Mouse (Mus musculus): ENCODE measurements around the gene S100a1.

Gene S100a1

DNA sequence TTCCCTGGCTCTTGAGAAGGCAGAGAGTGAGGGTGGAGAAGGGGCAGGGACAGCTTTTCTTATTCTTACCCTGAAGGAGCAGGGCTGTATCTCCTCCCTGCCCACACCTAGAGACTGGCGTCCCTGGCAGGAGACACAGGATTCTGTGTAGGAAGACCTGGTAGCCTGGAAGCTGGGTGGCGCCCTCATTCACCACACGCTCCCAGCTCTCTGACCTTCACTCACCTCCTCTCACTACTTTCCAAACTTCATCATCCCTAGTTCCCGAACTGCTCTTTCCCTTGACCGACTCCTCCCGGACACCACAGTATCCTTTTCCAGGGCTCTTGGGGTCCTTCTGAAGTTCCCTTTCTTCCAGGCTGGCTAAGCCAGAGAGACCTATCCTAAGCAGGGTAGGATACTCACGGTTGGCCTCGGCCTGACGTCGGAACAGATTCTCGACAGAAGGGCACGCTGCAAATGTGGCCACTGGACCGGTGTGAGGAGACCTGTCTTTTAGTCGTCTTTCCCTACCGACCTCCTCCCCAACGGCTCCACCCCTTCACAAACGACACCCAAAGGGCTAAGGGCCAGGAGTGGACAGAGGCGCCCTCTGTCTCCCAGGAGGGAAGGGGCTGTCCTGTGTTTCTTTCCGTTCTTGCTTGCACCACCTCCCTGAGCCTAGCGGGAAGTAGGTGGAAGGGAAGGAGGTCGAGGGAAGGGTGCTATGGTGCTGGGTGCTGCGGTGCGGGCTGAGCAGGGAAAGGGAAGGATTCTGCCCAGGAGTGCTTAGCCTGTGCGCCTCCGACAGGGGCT, at the start of gene S100a1, which contains the start of gene S100a13:
Gene S100a1 (minus strand): TSS at position 597 of the 795 bp plus-strand sequence.
Gene S100a13 (plus strand): TSS at position 640 of the 795 bp plus-strand sequence.
- DNase-seq: peak; percentile 58

DNA sequence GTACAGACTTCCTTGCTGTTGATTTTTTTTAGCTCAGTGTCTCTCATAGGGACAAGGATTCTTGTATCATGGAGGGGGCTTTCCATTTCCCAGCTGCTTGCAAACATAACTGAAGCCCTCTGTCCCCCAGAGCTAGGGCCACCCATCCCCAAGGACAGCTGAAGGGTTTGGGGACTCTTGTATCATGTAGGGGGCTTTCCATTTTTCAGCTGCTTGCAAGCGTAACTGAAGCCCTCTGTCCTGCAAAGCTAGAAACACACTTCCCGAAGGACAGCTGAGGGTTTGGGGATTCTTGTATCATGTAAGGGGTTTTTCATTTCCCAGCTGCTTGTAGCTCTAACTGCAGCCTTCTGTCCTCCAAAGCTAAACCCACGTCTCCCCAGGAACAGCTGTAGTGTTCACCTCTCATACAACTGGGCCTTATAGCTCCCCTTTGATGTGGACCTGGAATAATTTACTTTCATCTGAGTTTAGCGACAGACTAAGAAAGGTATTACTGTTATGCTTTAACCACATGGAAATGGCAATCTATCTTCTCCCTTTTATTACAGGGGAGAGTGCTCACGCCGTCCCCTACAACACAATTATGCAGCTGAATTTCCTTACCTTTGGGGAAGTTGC, 45.9 kb upstream of the S100a1 start, which contains the start of gene S100a3:
Gene S100a3 (plus strand): TSS at position 571 of the 621 bp plus-strand sequence.
- DNase-seq: no peak

DNA sequence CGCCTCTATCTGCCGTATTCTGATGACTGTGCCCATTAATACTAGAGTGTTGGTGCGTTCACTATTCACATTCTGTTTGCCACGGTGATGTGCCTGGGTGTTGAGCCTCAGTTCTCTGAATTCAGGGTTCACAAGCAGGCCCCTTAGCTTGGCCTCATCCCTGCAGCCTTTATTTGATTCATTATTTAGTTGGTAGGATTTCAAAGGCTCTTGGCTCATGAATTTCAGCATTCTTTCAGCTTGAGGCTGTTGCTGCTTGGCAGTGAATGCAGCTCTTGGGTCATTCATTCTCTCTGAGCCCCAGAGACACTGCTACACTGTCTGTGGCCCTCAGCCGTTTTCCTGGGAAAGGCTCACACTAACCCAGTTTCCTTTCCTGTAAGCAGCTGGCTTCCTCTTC, 41.8 kb upstream of the S100a1 start:
- DNase-seq: peak; percentile 72

DNA sequence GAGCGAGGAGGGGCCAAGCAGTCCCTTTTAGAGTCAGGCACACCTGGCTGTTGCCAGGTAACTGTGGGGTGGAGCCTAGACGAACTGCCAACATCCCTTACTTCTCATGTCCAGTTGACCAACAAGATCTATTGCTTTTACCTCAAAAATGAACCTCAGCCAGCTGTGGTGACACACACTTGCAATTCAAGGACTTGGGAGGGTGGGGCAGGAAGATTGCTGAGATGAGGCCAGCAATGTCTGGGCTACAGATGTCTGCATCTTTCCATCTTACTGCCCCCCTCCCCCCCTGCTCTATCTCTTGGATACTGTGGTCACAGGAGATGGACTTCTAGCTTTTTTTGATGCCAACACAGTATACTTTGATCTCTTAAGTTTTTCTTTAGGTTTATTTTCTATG, 38.0 kb upstream of the S100a1 start:
- no peak for DNase-seq

DNA sequence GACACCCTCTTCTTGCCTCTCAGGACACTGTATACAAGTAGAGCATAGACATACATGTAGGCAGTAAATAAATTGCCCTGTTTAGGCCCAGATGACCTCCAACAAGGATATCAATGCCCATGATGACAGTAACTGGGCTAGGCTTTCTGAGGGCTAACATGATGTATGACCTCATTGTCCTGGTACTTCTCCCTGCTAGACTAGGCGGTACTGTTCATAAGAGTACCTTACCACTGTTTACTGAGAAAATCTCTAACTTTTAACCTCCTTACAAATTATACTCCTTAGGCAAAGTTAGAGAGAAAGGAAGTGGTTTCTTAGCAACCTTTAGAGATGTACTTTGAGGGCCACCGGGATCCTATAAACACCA, 36.2 kb upstream of the S100a1 start:
- no peak for DNase-seq

DNA sequence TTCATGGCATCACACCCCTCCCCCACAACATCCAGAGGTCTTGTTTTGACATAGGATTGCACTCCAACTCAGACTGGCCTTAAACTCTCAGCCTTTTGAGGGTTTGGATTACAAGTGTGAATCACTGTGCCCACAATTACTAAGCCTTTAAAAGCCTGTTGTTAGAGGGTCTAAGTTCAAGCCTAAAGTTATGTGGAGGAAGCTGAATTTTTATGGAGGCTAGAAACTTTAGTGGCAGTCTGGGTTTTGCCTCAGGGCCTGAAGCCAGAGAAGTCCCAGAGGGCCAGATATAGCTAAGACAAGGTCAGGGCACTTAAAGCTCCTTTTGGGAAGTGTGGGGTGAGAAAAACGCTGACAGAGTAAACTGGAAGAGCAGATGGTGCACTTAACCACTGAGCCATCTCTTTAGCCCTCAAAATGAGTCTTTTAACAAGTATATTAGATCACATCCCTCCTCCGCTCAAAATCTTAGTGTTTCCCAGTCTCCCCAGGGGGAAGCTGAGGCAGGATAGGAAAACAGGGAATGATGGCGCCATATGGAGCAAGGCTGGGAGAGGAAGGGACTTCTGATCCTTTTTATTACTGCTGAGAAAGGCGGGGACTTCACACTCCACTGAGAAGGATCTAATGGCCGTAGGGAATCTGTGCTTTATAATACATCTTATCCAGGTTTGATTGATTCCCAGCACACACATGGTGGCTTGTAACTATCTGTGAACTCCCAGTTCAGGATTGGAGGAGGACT, 35.7 kb upstream of the S100a1 start:
- no peak for DNase-seq

DNA sequence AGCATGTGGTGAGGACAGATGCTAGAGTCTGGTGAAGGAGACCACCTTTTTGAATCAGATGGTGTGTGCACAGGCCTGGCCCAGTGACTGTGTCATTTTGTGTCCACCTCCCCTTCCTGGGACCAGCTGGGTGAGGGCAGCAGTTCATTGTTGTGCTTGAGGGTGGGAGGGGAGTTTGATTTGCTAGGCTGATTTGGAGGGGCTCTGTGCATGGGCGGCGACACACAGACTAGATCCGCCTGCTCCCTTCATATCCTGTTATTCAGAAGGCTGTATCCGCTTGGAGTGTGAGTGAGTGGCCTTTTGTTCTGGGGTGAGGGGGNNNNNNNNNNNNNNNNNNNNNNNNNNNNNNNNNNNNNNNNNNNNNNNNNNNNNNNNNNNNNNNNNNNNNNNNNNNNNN, 26.7 kb upstream of the S100a1 start:
- DNase-seq: peak; percentile 76

DNA sequence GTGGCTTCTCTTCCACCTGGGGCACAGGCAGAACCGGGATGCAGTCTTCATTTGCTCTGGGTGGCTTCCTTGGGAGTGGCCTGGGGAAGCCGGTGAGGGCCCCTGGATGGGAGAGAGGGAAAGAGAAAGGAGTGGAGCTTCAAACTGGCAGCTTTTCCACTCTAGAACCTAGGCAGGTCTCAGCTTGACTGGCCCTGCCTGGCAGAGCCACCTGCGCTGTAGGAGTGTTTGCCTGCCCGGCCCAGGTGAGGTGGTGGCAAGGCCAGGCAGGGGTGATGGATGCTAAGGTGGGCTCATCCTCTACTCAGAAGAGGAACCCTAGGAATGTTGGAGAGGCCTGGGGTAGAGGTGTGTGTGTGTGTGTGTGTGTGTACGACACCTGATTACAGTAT, 23.7 kb upstream of the S100a1 start:
- no peak for DNase-seq

DNA sequence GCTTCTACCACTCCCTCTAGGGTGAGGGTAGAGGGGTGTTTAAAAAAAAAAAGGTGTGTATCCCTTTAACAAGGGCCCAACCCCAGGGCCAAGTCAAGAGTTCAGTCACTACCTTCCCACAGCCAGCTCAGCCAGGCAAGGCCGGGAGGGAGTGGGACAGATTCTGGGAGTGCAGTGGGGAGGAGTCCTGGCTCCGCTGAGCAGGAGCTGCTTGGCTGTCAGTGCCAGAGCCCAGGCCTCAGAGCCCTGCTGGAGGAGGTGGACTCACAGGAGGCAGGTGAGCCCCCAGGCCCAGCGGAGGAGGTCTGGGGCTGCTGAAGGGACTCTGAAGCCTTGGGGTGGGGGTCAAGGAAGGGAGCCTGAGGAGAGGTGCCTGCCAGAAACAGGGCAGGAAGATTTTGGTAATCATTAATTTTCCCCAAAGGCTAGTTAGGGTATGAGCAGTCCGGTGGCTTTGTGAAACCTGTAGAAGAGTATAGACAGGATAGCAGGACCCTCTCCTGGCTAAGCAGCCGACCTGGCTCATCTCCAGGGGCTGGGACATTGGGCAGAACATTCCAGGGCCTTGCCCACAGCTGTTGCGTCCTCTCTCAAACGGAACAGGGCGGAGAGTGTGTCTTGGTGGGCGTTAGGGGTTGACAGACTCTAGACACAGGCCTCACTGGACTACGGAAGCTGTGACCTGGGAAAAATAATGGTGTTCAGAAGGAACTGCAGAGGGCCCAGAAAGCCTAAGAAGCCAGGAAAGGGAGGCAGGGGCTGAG, 23.1 kb upstream of the S100a1 start, which contains the start of gene S100a16:
Gene S100a16 (plus strand): TSS at position 114 of the 764 bp plus-strand sequence.
- DNase-seq: peak; percentile 56

DNA sequence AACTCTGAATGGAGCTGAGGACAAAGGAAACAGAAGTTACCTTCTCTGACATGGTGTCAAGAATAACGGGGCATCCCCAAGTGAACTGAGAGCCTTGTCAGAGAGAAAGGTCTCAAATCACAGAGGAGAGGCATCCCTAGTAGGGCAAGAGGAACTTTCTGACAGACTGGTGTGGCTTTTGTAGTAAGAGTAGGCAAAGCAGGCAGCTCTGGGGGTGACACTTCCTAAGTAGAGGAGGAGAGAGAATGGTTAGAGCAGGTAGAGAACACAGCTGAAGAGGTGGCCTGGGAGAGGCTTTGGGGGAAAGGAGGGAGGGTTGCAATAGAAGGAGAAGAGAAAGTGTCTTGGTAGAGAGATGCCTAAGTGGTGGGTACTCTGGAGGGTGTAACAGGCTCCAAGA, 21.3 kb upstream of the S100a1 start:
- DNase-seq: no peak

DNA sequence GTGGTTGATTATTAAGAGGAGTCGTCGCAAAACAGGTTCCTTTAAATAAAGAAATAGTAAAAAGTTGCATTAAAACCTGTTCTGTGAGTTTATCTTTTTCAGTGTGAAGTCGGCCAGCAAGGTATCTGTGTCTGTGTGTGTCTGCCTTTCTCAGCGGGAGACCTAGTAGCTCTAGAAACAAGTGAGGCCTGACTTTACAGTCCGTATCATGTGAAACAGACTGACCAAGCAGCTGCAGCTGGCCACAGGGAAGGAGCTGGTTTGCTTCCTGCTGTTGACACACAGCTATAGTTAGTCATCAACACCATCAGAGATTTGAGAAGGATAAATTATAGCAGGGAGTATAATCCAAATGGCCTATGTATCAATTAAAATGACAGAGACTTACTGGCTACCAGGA, 17.5 kb upstream of the S100a1 start:
- no peak for DNase-seq

DNA sequence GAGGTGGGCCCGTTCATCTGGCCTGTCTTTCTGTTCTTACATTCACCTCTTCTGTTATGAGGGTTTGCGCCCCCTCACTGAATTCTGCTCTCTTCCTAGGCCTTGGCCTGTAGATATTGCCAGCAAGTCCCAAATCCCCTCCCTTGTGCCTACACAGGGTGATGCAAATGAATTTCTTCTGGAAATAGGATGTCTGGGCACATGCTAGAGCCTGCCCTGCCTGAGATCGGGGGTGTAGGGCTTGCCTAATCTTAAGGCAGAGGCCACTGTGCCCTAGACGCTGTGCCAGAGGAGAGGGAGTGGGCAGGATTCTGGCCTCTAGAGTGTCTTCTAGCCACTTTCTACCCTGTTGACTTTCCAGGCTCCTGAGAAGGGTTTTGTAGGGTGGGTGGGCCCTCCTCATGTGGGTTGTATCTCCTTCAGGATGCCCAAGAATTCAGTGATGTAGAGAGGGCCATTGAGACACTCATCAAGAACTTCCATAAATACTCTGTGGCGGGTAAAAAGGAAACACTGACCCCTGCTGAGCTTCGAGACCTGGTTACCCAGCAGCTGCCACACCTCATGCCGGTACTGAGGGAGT, 13.2 kb upstream of the S100a1 start:
- DNase-seq: no peak

DNA sequence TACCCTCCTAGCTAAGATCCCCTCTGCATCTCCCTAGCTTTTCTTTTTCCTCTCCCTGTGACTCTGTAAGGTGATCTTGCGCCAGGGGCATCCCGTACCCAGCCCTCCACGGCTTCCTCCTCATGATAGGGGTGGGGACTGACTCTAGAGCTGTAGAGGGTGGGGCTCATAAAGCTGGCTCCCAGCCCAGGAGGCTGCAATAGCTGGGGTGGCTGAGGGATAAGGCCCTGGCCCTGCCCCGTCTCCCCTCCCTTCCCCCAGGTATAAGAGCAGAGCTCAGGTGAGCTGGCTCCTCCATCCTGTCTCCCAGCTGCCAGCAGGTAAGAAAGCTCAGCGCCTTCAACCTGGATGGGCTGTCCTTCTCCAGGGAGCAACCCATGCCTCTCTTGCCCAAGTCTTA, 12.4 kb upstream of the S100a1 start, which contains the start of gene S100a14:
Gene S100a14 (plus strand): TSS at position 277 of the 400 bp plus-strand sequence.
- no peak for DNase-seq

DNA sequence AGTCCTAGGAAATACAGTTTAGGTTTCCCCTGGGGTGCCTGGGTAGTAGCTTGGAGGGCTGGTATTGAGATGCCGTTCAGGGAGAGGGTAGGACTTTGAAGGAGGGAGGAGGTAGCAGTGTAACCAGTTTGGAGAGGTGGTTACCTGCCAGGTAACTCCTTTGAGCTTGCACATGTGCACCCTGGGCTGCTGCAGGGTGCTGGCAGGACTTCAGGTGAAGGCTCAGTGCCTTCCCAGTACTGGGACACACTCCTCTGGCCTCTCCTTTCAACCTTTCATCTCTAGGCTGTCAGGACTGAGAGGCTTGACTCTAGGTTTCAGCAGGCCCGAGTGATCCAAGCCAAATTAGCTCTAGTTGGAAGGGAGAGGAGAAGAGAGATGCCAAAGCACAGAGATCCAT, 11.9 kb upstream of the S100a1 start:
- no peak for DNase-seq

DNA sequence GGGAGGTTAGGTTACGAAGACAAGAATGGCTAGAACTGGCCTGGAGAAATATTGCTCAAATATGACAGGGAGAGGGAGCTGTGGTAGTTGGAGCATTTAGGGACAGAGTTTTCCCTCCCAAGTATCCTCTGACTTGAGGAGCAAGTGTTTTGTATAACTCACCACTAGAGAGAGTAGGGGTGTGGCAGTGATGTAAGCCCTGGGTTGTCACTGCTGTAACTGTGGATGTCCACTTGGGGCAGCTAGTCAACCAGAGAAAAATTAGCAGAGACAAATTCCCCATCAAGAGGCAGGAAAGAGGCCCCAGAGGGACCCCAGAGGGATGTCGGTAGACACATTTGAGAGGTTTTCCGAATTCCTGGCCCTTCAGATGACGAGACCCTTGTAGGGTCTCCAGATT, 11.2 kb upstream of the S100a1 start:
- DNase-seq: peak; percentile 65

DNA sequence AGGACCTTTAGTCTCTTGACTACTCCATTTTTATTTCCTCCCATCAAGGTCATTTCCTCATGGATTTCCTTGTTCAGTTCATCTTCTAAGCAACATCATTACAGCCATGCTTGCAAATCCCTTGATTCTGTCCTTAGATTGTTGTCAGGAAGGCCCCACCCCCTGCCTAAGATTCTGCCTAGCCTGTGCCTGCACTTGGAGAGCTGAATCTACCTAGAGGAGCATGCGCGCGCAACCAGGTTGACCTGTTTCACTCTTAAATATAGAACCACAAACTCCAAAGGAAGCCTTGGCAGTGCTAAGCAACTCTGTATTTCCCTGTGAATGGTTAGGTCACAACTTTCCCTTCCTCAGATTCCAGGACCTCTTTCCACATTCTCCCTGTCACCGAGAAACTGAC, 3.5 kb upstream of the S100a1 start:
- DNase-seq: no peak

DNA sequence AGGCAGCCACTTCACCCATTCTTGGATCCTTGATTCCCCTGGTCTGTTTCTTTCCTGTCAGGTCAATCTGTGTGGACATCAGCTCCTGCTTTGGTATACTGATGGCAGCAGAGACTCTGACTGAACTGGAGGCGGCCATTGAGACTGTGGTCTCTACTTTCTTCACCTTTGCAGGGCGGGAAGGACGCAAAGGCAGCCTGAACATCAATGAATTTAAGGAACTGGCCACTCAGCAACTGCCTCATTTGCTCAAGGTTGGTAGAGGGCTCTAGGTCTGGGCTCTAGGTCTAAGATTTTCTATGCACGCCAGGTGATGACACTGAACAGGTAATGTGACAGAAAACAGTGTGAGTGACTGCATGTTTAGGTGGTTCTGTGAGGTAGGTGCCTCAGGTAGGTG, 1.6 kb upstream of the S100a1 start:
- DNase-seq: no peak

DNA sequence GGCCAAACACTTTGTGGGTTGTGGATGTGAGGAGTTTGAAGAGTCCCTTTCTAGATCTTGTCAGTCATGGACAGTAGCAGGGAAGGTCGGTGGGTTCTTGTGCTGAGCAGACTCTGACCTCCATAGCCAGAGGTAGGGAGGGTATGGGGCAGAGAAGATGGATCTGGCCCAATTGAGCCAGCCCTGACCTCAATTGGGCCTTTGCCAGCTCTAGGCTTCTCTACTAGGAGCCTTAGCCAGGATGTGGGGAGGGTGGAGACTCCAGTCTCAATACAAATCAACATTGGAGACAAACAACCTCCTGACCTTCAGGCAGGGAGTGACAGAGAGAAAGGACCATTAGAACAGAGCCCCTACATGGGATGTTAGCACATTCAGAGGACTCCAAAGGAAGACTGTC, 1.1 kb upstream of the S100a1 start:
- no peak for DNase-seq

DNA sequence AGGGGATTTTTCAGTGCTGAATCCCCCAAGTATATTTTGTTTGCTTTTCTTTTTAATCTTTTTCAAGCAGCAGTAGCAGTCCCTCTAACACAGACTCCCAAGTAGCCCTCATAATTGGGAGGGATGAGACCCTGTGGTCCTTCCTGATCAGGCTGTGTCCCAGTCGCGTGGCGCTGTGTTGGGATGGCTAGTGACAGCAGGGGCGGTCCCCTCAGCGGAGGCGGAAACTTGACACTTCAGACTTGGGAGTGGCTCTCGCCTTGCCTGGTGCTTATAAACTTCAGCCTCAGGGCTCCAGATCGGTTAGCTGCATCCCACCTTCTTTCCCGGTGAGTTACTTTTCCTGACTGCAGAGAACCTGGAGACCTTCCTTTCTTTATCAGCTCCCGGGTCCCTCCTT, 499 bp upstream of the S100a1 start:
- DNase-seq: peak; percentile 52

DNA sequence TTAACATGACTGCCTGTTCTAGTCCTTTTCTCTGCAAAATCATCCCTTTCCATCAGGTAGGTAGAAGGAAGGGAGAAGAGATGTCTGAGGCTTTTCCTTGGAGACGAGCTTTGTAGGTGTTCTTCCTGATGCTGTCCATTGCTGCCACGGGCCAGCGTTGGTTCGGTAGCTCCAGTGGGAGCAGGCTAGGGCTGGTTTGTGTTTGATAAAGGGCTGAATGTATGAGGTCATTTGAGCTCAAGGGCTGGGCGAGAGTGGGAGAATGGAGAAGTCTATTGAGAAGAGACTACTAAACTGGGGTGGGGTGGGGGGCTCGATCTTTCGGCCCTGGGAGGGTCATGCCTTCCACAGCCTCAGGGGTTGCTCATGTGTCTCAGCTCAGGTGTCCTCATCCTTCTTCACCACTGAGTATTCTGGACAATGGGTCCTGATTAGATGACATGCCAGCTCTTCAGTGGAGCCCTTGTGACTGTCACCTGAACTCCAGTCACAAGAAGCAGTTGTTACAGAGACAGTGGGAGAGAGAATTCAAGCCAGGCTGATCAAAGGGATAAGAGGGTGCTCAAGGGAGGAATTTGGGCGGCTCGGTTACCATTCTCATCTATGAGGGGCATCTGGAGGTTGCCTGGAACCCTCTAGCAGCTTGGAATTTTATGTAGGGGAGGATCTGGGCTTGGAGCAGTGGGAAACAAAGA, 1.1 kb downstream of the S100a1 start:
- no peak for DNase-seq

DNA sequence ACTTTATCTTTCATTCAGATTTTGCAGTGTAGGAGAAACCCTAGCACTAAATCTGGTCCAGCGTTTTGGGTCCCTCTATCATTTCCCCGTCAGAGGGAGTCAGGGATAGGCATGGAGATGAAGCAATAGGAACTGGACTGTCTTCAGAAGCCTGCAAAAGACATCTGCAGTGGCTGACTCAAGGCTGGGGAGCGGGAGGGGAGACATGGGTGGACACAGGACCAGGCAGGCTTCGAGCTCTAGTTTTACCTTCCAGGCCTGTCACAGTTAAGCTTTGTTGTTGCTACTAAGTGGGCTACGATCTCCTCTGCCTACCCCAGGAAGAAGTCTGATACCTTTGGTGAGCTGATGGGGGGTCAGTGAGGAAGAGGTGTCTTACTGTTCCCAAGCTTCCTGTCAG, 1.9 kb downstream of the S100a1 start:
- DNase-seq: no peak

DNA sequence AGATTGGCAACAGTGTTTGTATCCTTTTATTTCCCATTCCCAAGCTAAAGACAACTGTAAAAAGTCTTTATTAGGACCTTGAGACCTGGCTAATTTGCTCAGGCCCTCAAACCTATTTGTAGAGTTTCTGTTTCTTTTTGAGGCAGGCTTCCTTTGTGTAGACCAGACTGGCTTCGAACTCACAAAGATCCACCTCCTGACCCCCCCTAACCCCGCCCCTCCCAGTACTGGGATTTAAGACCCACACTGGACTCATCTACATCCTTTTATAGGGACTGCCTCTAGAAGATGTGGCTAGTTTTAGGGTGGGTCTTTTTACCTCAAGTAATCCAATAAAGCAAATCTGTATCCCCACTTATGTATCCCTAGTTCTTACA, 4.5 kb downstream of the S100a1 start:
- DNase-seq: no peak
